Mouse (Mus musculus) neural tube, embryonic 15.5 days (tissue): ENCODE results near the gene Irx3. TPM values are rescaled to one million over a fixed set of nuclear protein-coding genes. Genes with fewer than 3 reads are reported as not detected.

Source experiments
- ATAC-seq: fragments of 200-750 bp; cut with Nextera tagmentation; 2 replicates; pipeline ENCODE4 v1.8.0; 2017; ENCODE audit warnings: mild to moderate bottlenecking, moderate TSS enrichment, moderate library complexity; ENCODE audit not compliant: low FRiP score
- H3K27ac ChIP-seq: fragments of 300-500 bp; sonication (generic); replicated peaks from 2 replicates; pipeline ENCODE4 v1.5.1; 2015; ENCODE audit warnings: mild to moderate bottlenecking, inconsistent platforms
- H3K27me3 ChIP-seq: fragments of 300-500 bp; sonication (generic); replicated peaks from 2 replicates; pipeline ENCODE4 v1.6.1; 2015; ENCODE audit warnings: inconsistent platforms
- H3K36me3 ChIP-seq: fragments of 300-500 bp; sonication (generic); 2 replicates; pipeline ENCODE4 v1.6.1; 2015; ENCODE audit warnings: inconsistent platforms
- H3K4me1 ChIP-seq: fragments of 300-500 bp; sonication (generic); 2 replicates; pipeline ENCODE4 v1.6.1; 2015; ENCODE audit warnings: inconsistent platforms
- H3K4me2 ChIP-seq: fragments of 300-500 bp; sonication (generic); 2 replicates; pipeline ENCODE4 v1.6.1; 2015; ENCODE audit warnings: inconsistent platforms, mild to moderate bottlenecking, moderate library complexity
- H3K4me3 ChIP-seq: fragments of 300-500 bp; sonication (generic); replicated peaks from 2 replicates; pipeline ENCODE4 v1.5.1; 2015; ENCODE audit warnings: mild to moderate bottlenecking, inconsistent platforms
- H3K9ac ChIP-seq: fragments of 300-500 bp; sonication (generic); replicated peaks from 2 replicates; pipeline ENCODE4 v1.6.1; 2015; ENCODE audit warnings: mild to moderate bottlenecking, inconsistent platforms
- H3K9me3 ChIP-seq: fragments of 300-500 bp; sonication (generic); replicated peaks from 2 replicates; pipeline ENCODE4 v1.6.1; 2016; ENCODE audit warnings: inconsistent platforms
- WGBS: fragments of 180-500 bp; shearing (Covaris S2); methylation state at CpG from one replicate; pipeline ENCODE4 v1.1.7; 2015; ENCODE audit warnings: mixed read lengths; 5-methylcytosine and 5-hydroxymethylcytosine counted together
- polyA plus RNA-seq: library from polyadenylated mRNA; unstranded; fragments of >200 nt; fragmentation: Nextera tagmentation; extraction: Ambion mirVana; gene quantifications from 2 replicates; pipeline ENCODE4 v1.2.1, GENCODE M21; 2015

The Irx3 gene
- polyA plus RNA-seq, 1 experiment from 2014 or later, result 6.3 TPM

DNA sequence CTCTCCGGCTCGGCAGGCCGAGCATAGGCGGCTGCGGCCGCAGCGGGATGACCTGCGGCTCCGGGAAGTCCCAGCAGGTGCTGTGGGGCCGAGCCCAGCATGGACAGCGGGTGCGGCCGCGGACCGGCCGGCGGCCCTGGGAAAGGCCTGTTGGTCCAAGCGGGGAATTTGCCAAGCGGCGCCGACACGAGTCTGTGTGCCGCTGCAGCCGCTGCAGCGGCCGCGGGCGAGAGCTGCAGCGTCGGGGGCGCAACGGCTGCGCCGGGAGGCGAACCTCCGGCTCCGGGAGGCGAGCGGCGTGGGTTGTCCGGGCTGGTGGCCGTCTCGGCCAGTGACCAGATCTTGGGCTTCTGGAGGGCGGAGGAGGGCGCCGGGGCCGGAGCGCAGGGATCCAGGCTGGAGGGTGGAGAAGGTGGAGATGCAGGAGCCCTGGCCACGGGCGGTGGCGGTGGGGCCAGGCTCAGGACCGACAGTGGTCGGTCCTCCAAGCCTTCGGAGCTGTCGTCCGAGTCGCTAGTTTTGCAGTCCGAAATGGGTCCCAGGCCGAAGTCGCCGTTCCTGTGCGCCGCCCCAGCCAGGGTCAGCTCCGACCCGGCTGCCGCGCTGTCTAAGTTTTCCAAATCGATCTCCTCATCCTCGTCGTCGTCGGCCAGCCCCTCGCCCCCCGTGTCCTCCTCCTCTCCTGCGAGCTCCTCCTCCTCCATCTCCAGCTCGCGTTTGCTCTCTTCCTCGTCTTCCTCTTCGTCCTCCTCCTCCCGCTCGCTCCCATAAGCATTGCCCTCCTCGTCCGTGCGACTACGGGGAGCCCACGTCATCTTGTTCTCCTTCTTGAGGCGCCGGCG is 2.0 kb downstream of the Irx3 start:
- Histone ChIP-seq H3K9ac (peak overlapping the region; percentile 63), H3K4me2 (peak overlapping the region; percentile 83), H3K9me3 (no peaks in the 10 kb centered on the region), H3K27ac (peak overlapping the region; percentile 79), H3K4me3 (peak overlapping the region; percentile 49), H3K4me1 (peaks cover 50% of the 10 kb centered on the region), H3K36me3 (no peaks in the 10 kb centered on the region), H3K27me3 (peaks cover 76% of the 10 kb centered on the region)
- under 1% methylated on average over 70 of the region's 89 CpGs for WGBS
- no peak for ATAC-seq

DNA sequence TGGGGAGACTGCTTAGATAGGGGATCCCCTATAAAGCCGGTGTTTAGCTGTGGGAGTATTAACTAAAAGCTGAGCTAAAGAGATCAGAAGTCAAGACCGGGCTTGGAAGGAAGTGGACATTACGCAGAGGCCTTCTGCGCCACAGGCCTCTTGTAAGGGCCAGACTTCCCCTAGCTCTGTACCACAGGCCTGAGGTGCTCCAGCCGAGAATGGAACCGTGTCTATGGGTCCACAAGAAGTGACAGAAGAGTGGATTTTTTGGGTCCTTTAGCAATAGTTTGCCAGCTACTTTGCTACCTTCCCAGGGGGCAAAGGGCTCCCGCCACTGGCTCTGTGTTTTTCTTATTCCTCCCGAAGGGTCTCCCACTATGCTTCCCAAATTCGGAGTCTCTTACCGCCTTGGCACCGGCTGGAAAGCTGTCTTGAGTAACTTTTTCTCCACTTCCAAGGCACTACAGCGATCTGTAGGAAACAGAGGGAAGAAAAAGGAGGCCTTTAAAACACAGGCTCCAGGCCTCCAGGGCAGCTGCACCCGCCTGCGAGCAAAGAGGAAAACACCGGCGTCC is 2.8 kb downstream of the Irx3 start:
- Histone ChIP-seq H3K4me2 (peak overlapping the region; percentile 83), H3K4me3 (peak overlapping the region; percentile 49), H3K9ac (0 out of 2 replicates have a peak overlapping the region, but pooled peaks have one; percentile 63), H3K27me3 (peaks cover 76% of the 10 kb centered on the region), H3K36me3 (no peaks in the 10 kb centered on the region), H3K27ac (no peak overlapping the region), H3K4me1 (peaks cover 44% of the 10 kb centered on the region), H3K9me3 (no peaks in the 10 kb centered on the region)
- ATAC-seq, result no peak
- 22% methylated on average over 16 of the region's 16 CpGs for whole genome bisulfite sequencing

GRCm38 (mm10) chr8:91797626-91798271 is 4.1 kb downstream of the Irx3 start:
- ATAC-seq, result no peak
- Histone ChIP-seq H3K4me2 (peak overlapping the region; percentile 83), H3K4me3 (peak overlapping the region; percentile 28), H3K27me3 (peaks cover 70% of the 10 kb centered on the region), H3K9ac (peak overlapping the region; percentile 28; the same call in 1 of the 2 replicates), H3K36me3 (no peaks in the 10 kb centered on the region), H3K27ac (no peak overlapping the region), H3K4me1 (peaks cover 45% of the 10 kb centered on the region), H3K9me3 (no peaks in the 10 kb centered on the region)
- WGBS, result under 1% methylated on average over 35 of the region's 35 CpGs

DNA sequence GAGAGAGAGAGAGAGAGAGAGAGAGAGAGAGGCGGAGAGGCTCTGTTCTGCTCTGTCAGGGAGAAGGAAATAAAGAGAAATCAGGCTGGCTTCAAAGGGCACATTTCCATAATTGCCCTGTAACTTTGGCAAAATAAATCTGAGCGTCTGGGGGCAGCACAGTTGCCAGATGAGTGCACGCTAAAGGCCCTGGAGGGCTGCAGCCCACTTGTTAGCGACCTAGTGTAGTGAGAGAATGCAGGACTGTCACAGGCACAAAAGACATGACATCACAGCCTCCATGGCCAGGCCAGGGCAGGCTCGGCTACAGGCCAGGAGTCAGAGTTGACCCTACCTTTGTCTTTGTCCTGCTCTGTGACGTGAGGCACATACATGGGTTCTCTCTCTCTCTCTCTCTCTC is 8.0 kb downstream of the Irx3 start:
- Histone ChIP-seq H3K4me1 (peaks cover 10% of the 10 kb centered on the region), H3K9me3 (no peaks in the 10 kb centered on the region), H3K4me2 (no peak overlapping the region), H3K36me3 (no peaks in the 10 kb centered on the region), H3K27ac (no peak overlapping the region), H3K27me3 (peaks cover 50% of the 10 kb centered on the region), H3K4me3 (no peak overlapping the region), H3K9ac (no peak overlapping the region)
- no peak; the same call in 1 of the 2 replicates for ATAC-seq
- WGBS, result 16% methylated on average over 6 of the region's 6 CpGs

- Histone ChIP-seq H3K9me3 (no peaks in the 10 kb centered on the region), H3K27me3 (peaks cover 11% of the 10 kb centered on the region), H3K4me2 (no peak overlapping the region), H3K4me1 (no peaks in the 10 kb centered on the region), H3K4me3 (no peak overlapping the region), H3K36me3 (no peaks in the 10 kb centered on the region), H3K9ac (no peak overlapping the region), H3K27ac (no peak overlapping the region)
- ATAC-seq, result no peak
- 81% methylated on average over 9 of the region's 9 CpGs for WGBS
These were observed 14.5 kb downstream of the Irx3 start for GRCm38 (mm10) chr8:91787194-91787895.

DNA sequence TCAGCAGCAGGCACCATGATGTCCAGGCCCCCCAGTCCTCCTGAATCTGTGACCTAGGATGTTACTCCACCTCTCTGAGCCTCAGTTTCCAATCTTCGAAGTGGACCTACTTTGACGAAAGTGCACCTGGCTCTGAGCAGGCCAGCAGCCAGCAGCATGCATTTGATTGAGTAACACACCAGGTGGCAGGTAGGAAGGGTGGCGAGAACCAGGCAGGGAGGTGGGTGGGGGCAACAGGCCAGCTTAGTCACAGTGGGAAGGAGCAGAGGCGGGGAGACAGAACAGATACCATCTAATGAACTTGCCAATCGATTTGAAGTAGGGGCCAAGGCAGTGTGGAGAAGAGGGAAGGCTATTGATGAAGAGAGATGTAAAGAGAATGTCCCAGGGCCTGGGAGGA is 18.9 kb downstream of the Irx3 start:
- peaks cover 8% of the 10 kb centered on the region for H3K27me3 ChIP-seq
- H3K27ac ChIP-seq, result no peak overlapping the region
- H3K4me1 ChIP-seq, result no peaks in the 10 kb centered on the region
- no peak overlapping the region for H3K9ac ChIP-seq
- H3K4me2 ChIP-seq, result no peak overlapping the region
- H3K4me3 ChIP-seq, result no peak overlapping the region
- 91% methylated on average over 5 of the region's 5 CpGs for WGBS
- H3K36me3 ChIP-seq, result no peaks in the 10 kb centered on the region
- ATAC-seq, result no peak
- no peaks in the 10 kb centered on the region for H3K9me3 ChIP-seq

DNA sequence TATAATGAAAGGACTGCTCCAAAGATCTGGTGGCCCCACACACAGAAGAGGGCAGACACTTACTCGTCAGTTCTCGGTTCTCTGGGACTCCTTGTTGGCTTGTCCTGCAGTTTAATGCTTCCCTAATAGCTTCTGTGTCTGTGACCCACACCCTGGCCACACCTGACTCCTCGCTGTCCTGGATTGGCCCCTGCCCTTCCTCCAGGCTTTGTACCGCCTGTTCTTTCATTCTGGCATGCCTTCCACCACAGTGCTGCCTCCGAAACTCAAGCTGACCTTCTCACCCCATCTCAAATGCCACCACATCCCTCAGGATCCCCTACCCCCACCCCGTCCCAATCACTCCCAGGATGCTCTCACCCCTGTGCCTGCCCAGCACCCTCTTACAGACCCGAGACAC is 19.7 kb downstream of the Irx3 start:
- Histone ChIP-seq H3K9ac (no peak overlapping the region), H3K4me2 (no peak overlapping the region), H3K27ac (no peak overlapping the region), H3K27me3 (peaks cover 11% of the 10 kb centered on the region), H3K4me1 (no peaks in the 10 kb centered on the region), H3K4me3 (no peak overlapping the region), H3K36me3 (no peaks in the 10 kb centered on the region), H3K9me3 (no peaks in the 10 kb centered on the region)
- 83% methylated on average over 7 of the region's 7 CpGs for WGBS
- ATAC-seq, result no peak

DNA sequence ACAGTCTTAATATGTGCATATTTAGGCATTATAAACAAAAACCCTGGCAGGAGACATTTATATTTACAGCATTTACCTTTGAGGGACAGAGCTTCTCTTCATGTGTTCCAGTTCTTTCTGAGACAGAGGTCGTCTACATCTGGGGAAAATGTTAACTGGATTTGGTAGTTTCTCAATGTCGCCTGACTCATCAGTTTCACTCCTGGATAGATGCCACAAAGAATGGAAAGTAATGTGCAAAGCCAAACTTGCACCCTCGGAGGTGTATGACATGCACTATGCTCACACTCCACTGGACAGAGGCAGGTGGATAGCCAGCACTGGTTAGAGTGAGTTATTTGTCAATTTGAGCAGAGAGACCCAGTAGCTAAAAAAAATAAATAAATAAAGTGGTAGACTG is 21.2 kb downstream of the Irx3 start:
- H3K4me1 ChIP-seq, result no peaks in the 10 kb centered on the region
- H3K27ac ChIP-seq, result no peak overlapping the region
- peaks cover 17% of the 10 kb centered on the region for H3K27me3 ChIP-seq
- no peak overlapping the region for H3K4me3 ChIP-seq
- no peaks in the 10 kb centered on the region for H3K36me3 ChIP-seq
- H3K4me2 ChIP-seq, result no peak overlapping the region
- H3K9me3 ChIP-seq, result no peaks in the 10 kb centered on the region
- no peak for ATAC-seq
- H3K9ac ChIP-seq, result no peak overlapping the region
- WGBS, result 75% methylated on average over 3 of the region's 3 CpGs

DNA sequence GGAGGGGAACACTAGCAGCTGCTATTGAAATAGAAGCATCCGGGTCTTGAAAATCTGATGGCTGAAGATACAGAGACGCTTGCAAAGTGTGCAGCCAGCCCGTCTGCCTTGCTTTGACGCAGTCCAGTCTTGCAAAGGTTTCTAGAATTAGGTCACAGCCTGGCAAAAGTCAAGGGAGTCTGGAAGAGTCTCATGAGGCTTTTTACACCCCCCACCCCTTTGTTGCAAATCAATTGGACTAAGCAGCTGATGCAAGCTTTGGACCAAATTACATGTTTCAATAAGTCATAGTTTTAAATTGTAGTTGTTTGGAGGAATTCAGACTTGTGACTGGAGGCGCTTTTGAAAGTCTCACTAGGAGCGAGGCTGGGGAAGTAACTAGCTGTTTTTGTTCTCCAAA is 33.0 kb downstream of the Irx3 start:
- 79% methylated on average over 6 of the region's 6 CpGs for WGBS
- no peaks in the 10 kb centered on the region for H3K4me1 ChIP-seq

DNA sequence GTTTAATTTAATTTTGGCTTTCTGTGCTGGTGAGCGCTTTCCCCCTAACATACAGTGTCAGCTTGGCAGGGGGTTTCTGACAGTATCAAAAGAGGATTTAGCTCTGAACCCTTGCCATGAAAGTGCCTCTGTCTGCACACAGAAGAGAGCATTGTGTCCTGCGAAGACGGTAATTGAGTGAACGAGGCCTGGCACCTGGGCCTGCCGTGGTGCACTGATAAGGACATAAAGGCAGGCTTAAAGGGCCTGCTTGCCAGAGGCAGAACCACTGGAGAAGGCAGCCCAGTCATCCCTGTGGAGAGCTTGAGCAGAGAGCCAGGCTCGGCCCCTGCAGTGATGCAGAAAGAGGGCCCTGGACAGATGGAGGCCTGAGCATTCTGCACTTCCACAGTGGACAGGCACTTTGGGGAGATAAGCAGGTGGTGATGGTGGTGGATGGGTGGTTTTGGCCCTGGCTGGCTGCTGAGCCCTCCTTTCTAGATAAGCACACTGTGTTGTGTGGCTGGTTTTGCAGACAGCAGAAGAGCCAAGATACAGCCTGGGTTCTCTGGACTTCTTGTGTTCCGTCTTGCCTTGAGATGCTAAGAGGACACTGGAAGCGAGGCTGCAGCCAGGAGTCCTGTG is 36.3 kb downstream of the Irx3 start:
- Histone ChIP-seq H3K36me3 (no peaks in the 10 kb centered on the region), H3K4me2 (no peak overlapping the region), H3K4me1 (no peaks in the 10 kb centered on the region), H3K27ac (no peak overlapping the region), H3K4me3 (no peak overlapping the region), H3K9ac (no peak overlapping the region), H3K27me3 (0 out of 2 replicates have a peak, but pooled peaks cover 7% of the 10 kb centered on the region), H3K9me3 (no peaks in the 10 kb centered on the region)
- ATAC-seq, result no peak
- 58% methylated on average over 8 of the region's 8 CpGs for WGBS

More for the DNA sequence above, 33.0 kb downstream of the Irx3 start:
- Histone ChIP-seq H3K9ac (no peak overlapping the region), H3K9me3 (no peaks in the 10 kb centered on the region), H3K27ac (no peak overlapping the region), H3K36me3 (no peaks in the 10 kb centered on the region), H3K4me3 (no peak overlapping the region), H3K4me2 (no peak overlapping the region), H3K27me3 (0 out of 2 replicates have a peak, but pooled peaks cover 10% of the 10 kb centered on the region)
- no peak for ATAC-seq

DNA sequence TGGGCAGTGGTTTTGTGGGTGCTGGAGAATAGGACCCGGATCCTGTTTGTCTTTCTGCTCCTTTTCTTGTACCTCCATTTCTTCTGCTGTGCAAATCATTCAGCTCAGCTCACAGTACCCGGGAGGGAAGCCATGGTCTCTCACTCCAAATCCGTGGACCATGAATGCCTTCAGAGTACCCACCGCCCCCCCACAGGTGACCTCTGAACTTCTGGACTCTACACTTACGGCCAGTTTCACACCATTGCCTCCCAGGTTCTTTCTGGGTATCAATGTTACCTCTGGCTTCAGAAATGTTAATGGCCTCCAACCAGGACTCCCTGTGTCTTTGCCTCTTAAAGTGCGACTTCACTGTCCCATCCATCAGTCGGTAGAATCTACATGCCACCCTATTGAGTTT is 46.3 kb downstream of the Irx3 start:
- Histone ChIP-seq H3K9me3 (no peaks in the 10 kb centered on the region), H3K4me1 (no peaks in the 10 kb centered on the region), H3K27ac (no peak overlapping the region), H3K4me3 (no peak overlapping the region), H3K27me3 (no peaks in the 10 kb centered on the region), H3K4me2 (no peak overlapping the region), H3K36me3 (no peaks in the 10 kb centered on the region), H3K9ac (no peak overlapping the region)
- no peak for ATAC-seq
- WGBS, result 79% methylated on average over 7 of the region's 7 CpGs
